Mouse (Mus musculus): ENCODE data around the gene Setd5. TPM values are rescaled to one million over a fixed set of nuclear protein-coding genes. Genes with fewer than 3 reads are reported as not detected.

The Setd5 gene
- polyA plus RNA-seq, 1 experiment = 25.4 TPM

GRCm38 (mm10) chr6:113075261-113075660 is 1.9 kb upstream of the Setd5 start:
- Histone ChIP-seq H3K36me3 (ENCODE audit: control insufficient read depth, insufficient read depth, low read length) (0 out of 2 replicates have a peak, but pooled peaks cover 3% of the 10 kb centered on the region), H3K4me1 (ENCODE audit: control insufficient read depth, insufficient read depth, insufficient read length, low read length) (no peaks in the 10 kb centered on the region; the same call in 1 of the 2 replicates), H3K4me3 (ENCODE audit: low read depth, low read length) (no peak overlapping the region), H3K27me3 (ENCODE audit: control insufficient read depth, insufficient read depth, low read length) (no peaks in the 10 kb centered on the region), H3K27ac (ENCODE audit: insufficient read depth, low read depth, low read length) (peak overlapping the region; percentile 71)
- WGBS = 9% methylated on average over 3 of the region's 3 CpGs
- TF ChIP-seq CTCF (IDR thresholded peaks at IDR 0.05; ENCODE audit: extremely low read depth, insufficient read length, insufficient replicate concordance, low read depth, low read length) (no peak), POLR2A (IDR thresholded peaks at IDR 0.05; ENCODE audit: low read depth, low read length) (no peak)

- TF ChIP-seq POLR2A (IDR thresholded peaks at IDR 0.05; ENCODE audit: low read depth, low read length) (peak; percentile 63; the same call in 1 of the 2 replicates), CTCF (IDR thresholded peaks at IDR 0.05; ENCODE audit: extremely low read depth, insufficient read length, insufficient replicate concordance, low read depth, low read length) (peak; percentile 66; the same call in 1 of the 2 replicates)
- Histone ChIP-seq H3K27ac (ENCODE audit: insufficient read depth, low read depth, low read length) (peak overlapping the region; percentile 96), H3K27me3 (ENCODE audit: control insufficient read depth, insufficient read depth, low read length) (no peaks in the 10 kb centered on the region), H3K36me3 (ENCODE audit: control insufficient read depth, insufficient read depth, low read length) (0 out of 2 replicates have a peak, but pooled peaks cover 2% of the 10 kb centered on the region), H3K4me3 (ENCODE audit: low read depth, low read length) (peak overlapping the region; percentile 94), H3K4me1 (ENCODE audit: control insufficient read depth, insufficient read depth, insufficient read length, low read length) (no peaks in the 10 kb centered on the region; the same call in 1 of the 2 replicates)
- under 1% methylated on average over 48 of the region's 55 CpGs for WGBS
Observed at GRCm38 (mm10) chr6:113076012-113076685, 1.0 kb upstream of the Setd5 start.

GRCm38 (mm10) chr6:113077569-113078030 is 435 bp downstream of the Setd5 start:
- Histone ChIP-seq H3K4me3 (ENCODE audit: low read depth, low read length) (peak overlapping the region; percentile 94), H3K27me3 (ENCODE audit: control insufficient read depth, insufficient read depth, low read length) (no peaks in the 10 kb centered on the region), H3K4me1 (ENCODE audit: control insufficient read depth, insufficient read depth, insufficient read length, low read length) (peaks cover 3% of the 10 kb centered on the region; the same call in 1 of the 2 replicates), H3K27ac (ENCODE audit: insufficient read depth, low read depth, low read length) (peak overlapping the region; percentile 96), H3K36me3 (ENCODE audit: control insufficient read depth, insufficient read depth, low read length) (0 out of 2 replicates have a peak, but pooled peaks cover 1% of the 10 kb centered on the region)
- under 1% methylated on average over 28 of the region's 28 CpGs for WGBS
- TF ChIP-seq POLR2A (IDR thresholded peaks at IDR 0.05; ENCODE audit: low read depth, low read length) = peak; percentile 68; the same call in 1 of the 2 replicates
- TF ChIP-seq CTCF (IDR thresholded peaks at IDR 0.05; ENCODE audit: extremely low read depth, insufficient read length, insufficient replicate concordance, low read depth, low read length) = no peak

- Histone ChIP-seq H3K27me3 (ENCODE audit: control insufficient read depth, insufficient read depth, low read length) (no peaks in the 10 kb centered on the region), H3K4me1 (ENCODE audit: control insufficient read depth, insufficient read depth, insufficient read length, low read length) (peaks cover 3% of the 10 kb centered on the region; the same call in 1 of the 2 replicates), H3K27ac (ENCODE audit: insufficient read depth, low read depth, low read length) (peak overlapping the region; percentile 96), H3K4me3 (ENCODE audit: low read depth, low read length) (peak overlapping the region; percentile 94), H3K36me3 (ENCODE audit: control insufficient read depth, insufficient read depth, low read length) (0 out of 2 replicates have a peak, but pooled peaks cover 1% of the 10 kb centered on the region)
- TF ChIP-seq CTCF (IDR thresholded peaks at IDR 0.05; ENCODE audit: extremely low read depth, insufficient read length, insufficient replicate concordance, low read depth, low read length) (no peak), POLR2A (IDR thresholded peaks at IDR 0.05; ENCODE audit: low read depth, low read length) (no peak)
- WGBS = under 1% methylated on average over 18 of the region's 18 CpGs
Observed at GRCm38 (mm10) chr6:113078031-113078721, 1.0 kb downstream of the Setd5 start.

GRCm38 (mm10) chr6:113079492-113079891 is 2.3 kb downstream of the Setd5 start:
- TF ChIP-seq CTCF (IDR thresholded peaks at IDR 0.05; ENCODE audit: extremely low read depth, insufficient read length, insufficient replicate concordance, low read depth, low read length) = no peak
- TF ChIP-seq POLR2A (IDR thresholded peaks at IDR 0.05; ENCODE audit: low read depth, low read length) = no peak
- Histone ChIP-seq H3K4me1 (ENCODE audit: control insufficient read depth, insufficient read depth, insufficient read length, low read length) (peaks cover 4% of the 10 kb centered on the region), H3K36me3 (ENCODE audit: control insufficient read depth, insufficient read depth, low read length) (0 out of 2 replicates have a peak, but pooled peaks cover under 1% of the 10 kb centered on the region), H3K27me3 (ENCODE audit: control insufficient read depth, insufficient read depth, low read length) (no peaks in the 10 kb centered on the region), H3K4me3 (ENCODE audit: low read depth, low read length) (peak overlapping the region; percentile 37), H3K27ac (ENCODE audit: insufficient read depth, low read depth, low read length) (0 out of 2 replicates have a peak overlapping the region, but pooled peaks have one; percentile 23)
- under 1% methylated on average over 3 of the region's 3 CpGs for WGBS

GRCm38 (mm10) chr6:113082229-113082628 is 5.1 kb downstream of the Setd5 start:
- Histone ChIP-seq H3K36me3 (ENCODE audit: control insufficient read depth, insufficient read depth, low read length) (peaks cover 2% of the 10 kb centered on the region; the same call in 1 of the 2 replicates), H3K4me3 (ENCODE audit: low read depth, low read length) (no peak overlapping the region), H3K27me3 (ENCODE audit: control insufficient read depth, insufficient read depth, low read length) (no peaks in the 10 kb centered on the region), H3K27ac (ENCODE audit: insufficient read depth, low read depth, low read length) (peak overlapping the region; percentile 64), H3K4me1 (ENCODE audit: control insufficient read depth, insufficient read depth, insufficient read length, low read length) (peaks cover 6% of the 10 kb centered on the region)
- WGBS = 12% methylated on average over 6 of the region's 6 CpGs
- TF ChIP-seq POLR2A (IDR thresholded peaks at IDR 0.05; ENCODE audit: low read depth, low read length) = no peak
- TF ChIP-seq CTCF (IDR thresholded peaks at IDR 0.05; ENCODE audit: extremely low read depth, insufficient read length, insufficient replicate concordance, low read depth, low read length) = no peak

Data from small intestine, adult 2 months (tissue).